Mouse (Mus musculus) kidney, adult 2 months (tissue): Measurements from ENCODE around the gene Slc5a10. TPM values are rescaled to one million over a fixed set of nuclear protein-coding genes. Genes with fewer than 3 reads are reported as not detected.

Experiments used
- DNase-seq: peaks from one replicate; pipeline ENCODE4 v3.0.0; 2021
- H3K27ac ChIP-seq: fragments of 200-500 bp; 2 replicates; pipeline ENCODE4 v1.5.1; 2012; ENCODE audit warnings: low read depth, low read length, control low read depth, inconsistent platforms; ENCODE audit not compliant: insufficient read depth
- H3K27me3 ChIP-seq: fragments of 200-500 bp; replicated peaks from 2 replicates; pipeline ENCODE4 v1.6.1; 2012; ENCODE audit warnings: mild to moderate bottlenecking, moderate library complexity, low read length, inconsistent platforms; ENCODE audit not compliant: control insufficient read depth, insufficient read depth
- H3K36me3 ChIP-seq: fragments of 200-500 bp; 2 replicates; pipeline ENCODE4 v1.6.1; 2012; ENCODE audit warnings: mild to moderate bottlenecking, moderate library complexity, low read length, inconsistent platforms; ENCODE audit not compliant: control insufficient read depth, insufficient read depth
- H3K4me1 ChIP-seq: fragments of 200-500 bp; 2 replicates; pipeline ENCODE4 v1.6.1; 2011; ENCODE audit warnings: low read length; ENCODE audit not compliant: control insufficient read depth, insufficient read depth
- H3K4me3 ChIP-seq: fragments of 200-500 bp; 2 replicates; pipeline ENCODE4 v1.5.1; 2011; ENCODE audit warnings: mild to moderate bottlenecking, low read depth, low read length, control low read depth; ENCODE audit not compliant: insufficient read depth
- CTCF ChIP-seq: fragments of 200-500 bp; conservative IDR thresholded peaks from 2 replicates; pipeline ENCODE4 v1.5.1; 2011; ENCODE audit warnings: low read depth, mild to moderate bottlenecking, control low read depth, low read length, moderate library complexity, mixed read lengths; ENCODE audit not compliant: insufficient read depth, insufficient read length
- POLR2A ChIP-seq: fragments of 200-500 bp; IDR thresholded peaks from one replicate; pipeline ENCODE4 v1.6.1; 2011; ENCODE audit warnings: low read depth, low read length, control low read depth
- WGBS: fragments of 180-500 bp; shearing (Covaris S2); methylation state at CpG from one replicate; pipeline ENCODE4 v1.1.7; 2018; 5-methylcytosine and 5-hydroxymethylcytosine counted together
- polyA plus RNA-seq: library from polyadenylated mRNA; depleted of rRNA; stranded (reverse); fragments of >200 nt; gene quantifications from 2 replicates; pipeline ENCODE4 v1.2.3, GENCODE M21; 2012

The Slc5a10 gene
- polyA plus RNA-seq, 1 experiment = 348 TPM

DNA sequence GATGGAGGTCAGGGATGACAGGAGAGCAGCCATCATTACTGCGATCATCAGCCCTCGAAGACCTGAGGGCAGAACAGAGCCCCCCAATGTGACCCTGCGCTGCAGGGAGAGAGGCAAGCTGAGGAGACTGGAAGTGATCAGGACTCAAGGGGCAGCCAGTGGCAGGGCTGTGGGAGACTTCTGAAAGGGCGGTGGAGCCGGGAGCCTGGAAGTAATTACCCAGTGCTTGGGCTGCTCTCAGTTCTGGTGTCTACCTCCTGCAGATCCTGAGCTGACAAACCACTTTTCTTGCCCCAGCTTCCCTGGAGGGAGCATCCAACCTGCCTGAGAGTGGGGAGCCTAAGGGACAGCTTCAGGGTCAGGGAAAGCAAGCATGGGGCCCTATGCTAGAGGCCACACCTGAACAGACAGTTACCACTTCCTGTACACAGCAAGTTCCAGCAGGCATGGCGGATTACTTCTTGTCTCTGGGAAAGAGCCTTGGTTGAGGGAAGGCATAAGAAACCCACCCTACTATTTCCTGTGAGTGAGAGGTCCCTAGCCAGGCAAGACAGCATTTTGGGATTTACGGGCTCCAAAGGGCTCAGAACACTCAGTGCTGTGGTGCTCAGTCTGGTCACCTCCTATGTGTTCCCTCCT, 44.3 kb downstream of the Slc5a10 start:
- H3K36me3 ChIP-seq = no peaks in the 10 kb centered on the region
- H3K4me1 ChIP-seq = no peaks in the 10 kb centered on the region
- 83% methylated on average over 7 of the region's 7 CpGs for WGBS
- H3K27me3 ChIP-seq = no peaks in the 10 kb centered on the region
- DNase-seq = no peak
- H3K4me3 ChIP-seq = no peak overlapping the region
- TF ChIP-seq POLR2A = no peak
- TF ChIP-seq CTCF = no peak
- no peak overlapping the region for H3K27ac ChIP-seq

- no peak overlapping the region for H3K4me3 ChIP-seq
- no peaks in the 10 kb centered on the region for H3K27me3 ChIP-seq
- H3K27ac ChIP-seq = no peak overlapping the region
- TF ChIP-seq CTCF (no peak), POLR2A (no peak)
- no peaks in the 10 kb centered on the region for H3K4me1 ChIP-seq
- DNase-seq = no peak
- WGBS = 70% methylated on average over 2 of the region's 2 CpGs
- H3K36me3 ChIP-seq = no peaks in the 10 kb centered on the region
Measured at GRCm38 (mm10) chr11:61675332-61675731, 45.3 kb downstream of the Slc5a10 start.

GRCm38 (mm10) chr11:61674839-61675159, 45.8 kb downstream of the Slc5a10 start:
- Histone ChIP-seq H3K27ac (no peak overlapping the region), H3K27me3 (no peaks in the 10 kb centered on the region), H3K4me3 (no peak overlapping the region), H3K36me3 (no peaks in the 10 kb centered on the region), H3K4me1 (no peaks in the 10 kb centered on the region)
- 31% methylated on average over 8 of the region's 8 CpGs for WGBS
- no peak for TF ChIP-seq POLR2A
- TF ChIP-seq CTCF = peak; percentile 36; the same call in 1 of the 2 replicates
- no peak for DNase-seq

DNA sequence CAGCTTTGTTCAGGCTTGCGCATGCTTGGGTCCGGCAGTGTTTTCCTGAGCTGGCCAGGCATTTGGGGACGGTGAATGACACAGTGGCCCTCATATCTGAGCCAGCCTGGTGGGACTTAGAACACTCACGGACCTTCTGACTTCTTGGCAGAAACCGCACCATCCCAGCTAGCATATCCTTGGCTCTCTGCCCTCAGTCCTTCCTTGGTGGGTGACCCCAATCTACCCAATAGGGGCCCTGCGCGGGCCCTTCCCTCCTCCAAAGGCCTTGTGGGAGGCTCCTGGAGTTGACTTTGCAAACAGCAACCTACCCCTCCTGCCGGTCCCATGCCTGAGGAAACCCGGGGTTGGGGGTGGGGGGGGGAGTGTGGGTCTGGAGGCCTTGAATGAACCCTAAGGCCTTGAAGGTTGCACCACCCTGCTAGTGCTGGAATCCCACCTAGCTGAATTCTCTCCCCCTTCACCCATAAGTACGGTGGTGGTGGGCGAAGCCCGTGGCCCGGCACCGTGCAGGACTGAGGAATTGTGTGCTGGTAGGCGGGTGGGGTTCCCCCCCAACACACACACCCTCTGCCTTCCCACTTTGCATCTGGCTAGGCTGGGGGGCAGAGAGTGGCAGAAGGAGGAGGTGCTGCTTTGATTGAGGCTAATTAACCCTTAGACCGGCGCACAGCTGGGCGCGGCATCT, 46.3 kb downstream of the Slc5a10 start:
- no peaks in the 10 kb centered on the region for H3K36me3 ChIP-seq
- no peak for DNase-seq
- WGBS = 48% methylated on average over 19 of the region's 19 CpGs
- H3K27me3 ChIP-seq = no peaks in the 10 kb centered on the region
- H3K4me1 ChIP-seq = no peaks in the 10 kb centered on the region
- TF ChIP-seq CTCF (no peak), POLR2A (no peak)
- H3K27ac ChIP-seq = no peak overlapping the region
- H3K4me3 ChIP-seq = no peak overlapping the region

GRCm38 (mm10) chr11:61673686-61674085, 46.9 kb downstream of the Slc5a10 start:
- Histone ChIP-seq H3K4me1 (no peaks in the 10 kb centered on the region), H3K27me3 (no peaks in the 10 kb centered on the region), H3K36me3 (no peaks in the 10 kb centered on the region), H3K27ac (no peak overlapping the region), H3K4me3 (no peak overlapping the region)
- WGBS = 35% methylated on average over 8 of the region's 8 CpGs
- TF ChIP-seq CTCF = peak; percentile 57
- TF ChIP-seq POLR2A = no peak
- DNase-seq = peak; percentile 62

DNA sequence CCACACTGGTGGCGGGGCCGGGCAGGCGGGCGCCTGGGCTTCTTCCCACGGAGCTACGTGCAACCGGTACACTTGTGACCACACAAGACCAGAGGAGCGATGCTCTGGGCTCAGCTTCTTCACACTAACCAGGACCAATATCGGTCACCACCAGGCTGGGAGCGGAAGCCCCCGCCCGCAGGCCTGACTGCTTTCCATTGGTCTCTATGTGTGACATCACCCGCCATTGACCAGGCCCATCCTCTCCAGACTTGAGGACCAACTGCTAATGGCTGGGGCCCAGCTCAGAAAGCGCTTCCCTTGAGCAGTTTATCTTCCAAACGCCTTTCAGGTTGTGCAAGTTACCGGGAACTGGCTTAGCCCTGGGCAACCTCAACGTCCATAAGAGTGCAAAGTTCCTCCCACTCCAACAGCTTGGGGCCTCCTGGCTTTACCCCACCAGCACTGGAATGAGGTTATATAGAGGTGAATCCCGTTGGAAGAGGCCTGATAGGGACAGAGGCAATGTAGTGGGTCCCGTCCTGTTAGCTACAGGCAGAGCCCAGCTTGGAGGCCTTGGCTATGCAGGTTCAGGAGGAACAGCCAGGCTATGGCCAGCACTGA, 48.7 kb downstream of the Slc5a10 start:
- no peak for TF ChIP-seq CTCF
- TF ChIP-seq POLR2A = no peak
- H3K27me3 ChIP-seq = no peaks in the 10 kb centered on the region
- no peaks in the 10 kb centered on the region for H3K36me3 ChIP-seq
- 80% methylated on average over 19 of the region's 19 CpGs for WGBS
- H3K27ac ChIP-seq = no peak overlapping the region
- H3K4me3 ChIP-seq = no peak overlapping the region
- H3K4me1 ChIP-seq = no peaks in the 10 kb centered on the region
- DNase-seq = no peak

GRCm38 (mm10) chr11:61669492-61670490, 50.8 kb downstream of the Slc5a10 start:
- Histone ChIP-seq H3K27me3 (no peaks in the 10 kb centered on the region), H3K4me3 (no peak overlapping the region), H3K36me3 (no peaks in the 10 kb centered on the region), H3K27ac (no peak overlapping the region), H3K4me1 (no peaks in the 10 kb centered on the region)
- TF ChIP-seq CTCF (no peak), POLR2A (no peak)
- no peak for DNase-seq
- WGBS = 81% methylated on average over 14 of the region's 14 CpGs
